Mouse (Mus musculus): Measurements from ENCODE around the gene Nln. TPM values are rescaled to one million over a fixed set of nuclear protein-coding genes. Genes with fewer than 3 reads are reported as not detected.
A peak's percentile ranks its signal among the peaks of the same experiment; 100 is the strongest.

The Nln gene
- polyA plus RNA-seq, 1 experiment: 3.1 TPM

DNA sequence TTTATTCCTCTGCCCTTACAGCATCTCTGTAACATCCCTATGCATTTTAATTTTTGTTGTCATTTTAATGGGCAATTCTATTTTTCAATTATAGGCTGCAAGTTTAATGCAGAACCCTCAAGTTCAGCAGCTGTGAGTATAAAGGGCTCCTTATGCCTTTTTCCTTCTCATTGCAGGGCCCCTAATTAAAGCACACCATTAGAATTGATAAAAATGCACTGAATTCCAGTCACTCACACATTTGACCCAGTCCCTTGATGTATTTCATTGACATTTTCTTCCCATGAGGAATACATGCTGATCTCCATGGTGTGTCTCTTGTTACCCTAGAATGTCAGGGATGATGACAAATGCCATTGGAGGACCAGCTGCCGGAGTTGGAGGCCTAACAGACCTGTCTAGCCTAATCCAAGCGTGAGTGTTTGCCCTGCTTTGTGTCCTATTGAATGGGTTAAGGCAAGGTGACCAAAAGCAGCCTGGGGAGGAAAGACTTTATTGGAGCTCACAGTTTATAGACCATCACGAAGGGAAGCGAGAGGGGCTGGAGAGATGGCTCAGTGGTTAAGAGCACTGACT lies 25.2 kb upstream of the Nln start:
- Histone ChIP-seq H3K4me3 (ENCODE audit: low read depth, low read length) (no peak overlapping the region), H3K27me3 (ENCODE audit: control insufficient read depth, insufficient read depth, low read length) (no peaks in the 10 kb centered on the region; the same call in 1 of the 2 replicates), H3K4me1 (ENCODE audit: control insufficient read depth, insufficient read depth, insufficient read length, low read length) (no peaks in the 10 kb centered on the region), H3K36me3 (ENCODE audit: control insufficient read depth, insufficient read depth, low read length) (no peaks in the 10 kb centered on the region), H3K27ac (ENCODE audit: insufficient read depth, low read depth, low read length) (no peak overlapping the region)
- TF ChIP-seq POLR2A (IDR thresholded peaks at IDR 0.05; ENCODE audit: low read depth, low read length): no peak
- TF ChIP-seq CTCF (IDR thresholded peaks at IDR 0.05; ENCODE audit: extremely low read depth, insufficient read length, insufficient replicate concordance, low read depth, low read length): no peak
- WGBS: 92% methylated on average over 4 of the region's 4 CpGs

DNA sequence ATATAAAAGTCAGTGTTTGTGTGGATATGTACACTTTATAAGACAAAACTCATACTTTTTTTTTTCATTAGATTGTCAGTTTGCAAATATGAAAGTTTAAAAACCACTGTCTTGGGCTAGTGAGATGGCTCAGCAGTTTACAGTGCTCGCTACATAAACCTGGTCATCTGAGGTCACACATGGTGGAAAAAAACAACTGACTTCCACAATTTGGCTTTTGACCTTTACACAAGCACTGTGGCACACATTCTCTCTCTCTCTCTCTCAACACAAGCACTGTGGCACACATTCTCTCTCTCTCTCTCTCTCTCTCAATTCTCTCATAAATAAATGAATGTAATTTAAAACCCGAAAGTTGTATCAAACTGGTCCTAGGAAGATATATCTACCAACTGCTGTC lies 23.1 kb upstream of the Nln start:
- H3K36me3 ChIP-seq (ENCODE audit: control insufficient read depth, insufficient read depth, low read length): no peaks in the 10 kb centered on the region
- H3K4me1 ChIP-seq (ENCODE audit: control insufficient read depth, insufficient read depth, insufficient read length, low read length): no peaks in the 10 kb centered on the region
- no peaks in the 10 kb centered on the region; the same call in 1 of the 2 replicates for H3K27me3 ChIP-seq (ENCODE audit: control insufficient read depth, insufficient read depth, low read length)
- TF ChIP-seq CTCF (IDR thresholded peaks at IDR 0.05; ENCODE audit: extremely low read depth, insufficient read length, insufficient replicate concordance, low read depth, low read length): no peak
- TF ChIP-seq POLR2A (IDR thresholded peaks at IDR 0.05; ENCODE audit: low read depth, low read length): no peak
- whole genome bisulfite sequencing: 84% methylated on average over 2 of the region's 2 CpGs
- H3K4me3 ChIP-seq (ENCODE audit: low read depth, low read length): no peak overlapping the region
- H3K27ac ChIP-seq (ENCODE audit: insufficient read depth, low read depth, low read length): no peak overlapping the region

- H3K36me3 ChIP-seq (ENCODE audit: control insufficient read depth, insufficient read depth, low read length): no peaks in the 10 kb centered on the region
- peaks cover 2% of the 10 kb centered on the region; the same call in 1 of the 2 replicates for H3K4me1 ChIP-seq (ENCODE audit: control insufficient read depth, insufficient read depth, insufficient read length, low read length)
- no peak for TF ChIP-seq CTCF (IDR thresholded peaks at IDR 0.05; ENCODE audit: extremely low read depth, insufficient read length, insufficient replicate concordance, low read depth, low read length)
- no peak for TF ChIP-seq POLR2A (IDR thresholded peaks at IDR 0.05; ENCODE audit: low read depth, low read length)
- 41% methylated on average over 20 of the region's 20 CpGs for WGBS
- no peak overlapping the region for H3K27ac ChIP-seq (ENCODE audit: insufficient read depth, low read depth, low read length)
- no peaks in the 10 kb centered on the region for H3K27me3 ChIP-seq (ENCODE audit: control insufficient read depth, insufficient read depth, low read length)
- H3K4me3 ChIP-seq (ENCODE audit: low read depth, low read length): 0 out of 2 replicates have a peak overlapping the region, but pooled peaks have one; percentile 14
Observed at GRCm38 (mm10) chr13:104123662-104124381, 14.4 kb upstream of the Nln start.

- 65% methylated on average over 17 of the region's 17 CpGs for WGBS
- Histone ChIP-seq H3K27me3 (ENCODE audit: control insufficient read depth, insufficient read depth, low read length) (no peaks in the 10 kb centered on the region), H3K4me3 (ENCODE audit: low read depth, low read length) (no peak overlapping the region), H3K27ac (ENCODE audit: insufficient read depth, low read depth, low read length) (no peak overlapping the region), H3K4me1 (ENCODE audit: control insufficient read depth, insufficient read depth, insufficient read length, low read length) (peaks cover 2% of the 10 kb centered on the region; the same call in 1 of the 2 replicates), H3K36me3 (ENCODE audit: control insufficient read depth, insufficient read depth, low read length) (no peaks in the 10 kb centered on the region)
- no peak for TF ChIP-seq CTCF (IDR thresholded peaks at IDR 0.05; ENCODE audit: extremely low read depth, insufficient read length, insufficient replicate concordance, low read depth, low read length)
- no peak for TF ChIP-seq POLR2A (IDR thresholded peaks at IDR 0.05; ENCODE audit: low read depth, low read length)
Observed at GRCm38 (mm10) chr13:104122078-104122840, 12.8 kb upstream of the Nln start.

GRCm38 (mm10) chr13:104114827-104115226 lies 5.4 kb upstream of the Nln start:
- Histone ChIP-seq H3K27me3 (ENCODE audit: control insufficient read depth, insufficient read depth, low read length) (no peaks in the 10 kb centered on the region), H3K36me3 (ENCODE audit: control insufficient read depth, insufficient read depth, low read length) (no peaks in the 10 kb centered on the region), H3K4me3 (ENCODE audit: low read depth, low read length) (no peak overlapping the region), H3K4me1 (ENCODE audit: control insufficient read depth, insufficient read depth, insufficient read length, low read length) (no peaks in the 10 kb centered on the region; the same call in 1 of the 2 replicates), H3K27ac (ENCODE audit: insufficient read depth, low read depth, low read length) (no peak overlapping the region)
- WGBS: 93% methylated on average over 2 of the region's 2 CpGs
- no peak for TF ChIP-seq CTCF (IDR thresholded peaks at IDR 0.05; ENCODE audit: extremely low read depth, insufficient read length, insufficient replicate concordance, low read depth, low read length)
- TF ChIP-seq POLR2A (IDR thresholded peaks at IDR 0.05; ENCODE audit: low read depth, low read length): no peak

- 94% methylated on average over 4 of the region's 4 CpGs for WGBS
- H3K27ac ChIP-seq (ENCODE audit: insufficient read depth, low read depth, low read length): no peak overlapping the region
- no peak overlapping the region for H3K4me3 ChIP-seq (ENCODE audit: low read depth, low read length)
- no peaks in the 10 kb centered on the region for H3K36me3 ChIP-seq (ENCODE audit: control insufficient read depth, insufficient read depth, low read length)
- no peaks in the 10 kb centered on the region for H3K27me3 ChIP-seq (ENCODE audit: control insufficient read depth, insufficient read depth, low read length)
- no peaks in the 10 kb centered on the region; the same call in 1 of the 2 replicates for H3K4me1 ChIP-seq (ENCODE audit: control insufficient read depth, insufficient read depth, insufficient read length, low read length)
- no peak for TF ChIP-seq POLR2A (IDR thresholded peaks at IDR 0.05; ENCODE audit: low read depth, low read length)
- no peak for TF ChIP-seq CTCF (IDR thresholded peaks at IDR 0.05; ENCODE audit: extremely low read depth, insufficient read length, insufficient replicate concordance, low read depth, low read length)
Observed at GRCm38 (mm10) chr13:104113782-104114181, 4.4 kb upstream of the Nln start.
